In the genomic region with DNA sequence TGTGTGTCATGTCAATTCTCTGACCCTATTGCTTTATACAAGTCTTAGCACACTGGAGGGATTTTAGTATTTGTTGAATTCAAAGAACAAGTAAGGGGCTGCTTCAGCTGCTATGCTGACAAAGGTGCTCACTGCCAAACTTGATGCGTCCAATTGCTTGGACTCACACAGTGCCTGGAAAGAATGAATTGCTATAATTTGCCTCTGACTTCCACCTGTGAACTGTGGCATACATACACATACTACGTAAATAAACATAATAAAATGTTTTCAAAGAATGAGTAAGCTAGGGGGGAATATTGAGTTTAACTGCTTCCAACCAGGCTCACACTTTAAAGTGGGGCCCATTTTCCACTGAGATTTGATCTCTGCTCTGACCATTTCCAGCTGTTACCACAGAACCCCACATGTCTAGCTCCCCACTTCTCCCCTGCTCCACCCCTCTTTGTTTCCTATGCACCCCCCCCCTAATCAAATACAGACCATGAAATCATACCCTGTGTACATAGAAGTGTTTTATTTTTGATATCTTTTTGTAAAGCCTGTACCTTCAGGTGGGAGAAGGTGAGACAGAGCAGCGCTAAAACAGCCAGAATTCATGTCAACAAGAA, we compare ENCODE assay signal across 16 mouse cellular contexts.
"Had no signal": no experiment of that assay in that cellular context is flagged by ENCODE, and none has a peak within 500 bp of the region (broad histone marks: within the 10 kb centered on the region; RNA-seq: fewer than 3 reads in every experiment).

No protein-coding gene starts in this region.

- H3K4me3 ChIP-seq: intestine, embryonic 15.5 days; kidney, embryonic 15.5 days; midbrain, embryonic 10.5 days; myocyte; neural tube, embryonic 15.5 days had no signal

- DNase-seq: kidney, adult 18-20 months; kidney, postnatal 14 days; lung, adult 18-20 months; lung, postnatal 4 days; midbrain, embryonic 14.5 days; right cerebral cortex, adult 18-20 months; spleen, adult 18-20 months; thymus, adult 2 months; thymus, postnatal 25 days had no signal

- H3K27me3 ChIP-seq: intestine, embryonic 15.5 days; kidney, embryonic 15.5 days had no signal

- H3K36me3 ChIP-seq: intestine, embryonic 15.5 days; kidney, embryonic 15.5 days; midbrain, embryonic 10.5 days; neural tube, embryonic 15.5 days had no signal

- ATAC-seq: intestine, embryonic 15.5 days; lung, postnatal 0 days had no signal

- H3K9ac ChIP-seq: intestine, embryonic 15.5 days; kidney, embryonic 15.5 days; liver, embryonic 14.5 days; neural tube, embryonic 15.5 days had no signal

- H3K9me3 ChIP-seq: intestine, embryonic 15.5 days; kidney, embryonic 15.5 days; midbrain, embryonic 10.5 days; neural tube, embryonic 15.5 days had no signal

- H3K4me2 ChIP-seq: intestine, embryonic 15.5 days; kidney, embryonic 15.5 days; neural tube, embryonic 15.5 days had no signal

- H3K27ac ChIP-seq: intestine, embryonic 15.5 days; kidney, embryonic 15.5 days; liver, embryonic 14.5 days; midbrain, embryonic 10.5 days; neural tube, embryonic 15.5 days had no signal

- H3K4me1 ChIP-seq: intestine, embryonic 15.5 days; midbrain, embryonic 10.5 days; neural tube, embryonic 15.5 days had no signal
